Mouse (Mus musculus) megakaryocyte, embryonic 14.5 days (primary cell): ENCODE measurements around the gene Slc12a8.

Source experiments
- FLI1 ChIP-seq: IDR thresholded peaks from 2 replicates; pipeline ENCODE4 v1.6.1; 2012; ENCODE audit warnings: low read length, inconsistent platforms, mixed read lengths
- GATA1 ChIP-seq: IDR thresholded peaks from 3 replicates; pipeline ENCODE4 v1.6.1; 2012; ENCODE audit warnings: mixed read lengths, low read length, inconsistent platforms, borderline replicate concordance

- TF ChIP-seq GATA1 (no peak), FLI1 (no peak)
Measured at GRCm38 (mm10) chr16:33682651-33683050, 165.5 kb downstream of the Slc12a8 start.
